Mouse (Mus musculus) NIH3T3 (cell line): ENCODE measurements at regions not wholly inside any gene's neighbourhood (a gene's known extent, or its start where the extent isn't known, plus 50 kb on each side); places are given as distances from the start of the nearest gene placed in this dataset.

Source experiments
- DNase-seq: peaks from one replicate; pipeline ENCODE4 v3.0.0-alpha.2; 2012; ENCODE audit warnings: low read depth

DNA sequence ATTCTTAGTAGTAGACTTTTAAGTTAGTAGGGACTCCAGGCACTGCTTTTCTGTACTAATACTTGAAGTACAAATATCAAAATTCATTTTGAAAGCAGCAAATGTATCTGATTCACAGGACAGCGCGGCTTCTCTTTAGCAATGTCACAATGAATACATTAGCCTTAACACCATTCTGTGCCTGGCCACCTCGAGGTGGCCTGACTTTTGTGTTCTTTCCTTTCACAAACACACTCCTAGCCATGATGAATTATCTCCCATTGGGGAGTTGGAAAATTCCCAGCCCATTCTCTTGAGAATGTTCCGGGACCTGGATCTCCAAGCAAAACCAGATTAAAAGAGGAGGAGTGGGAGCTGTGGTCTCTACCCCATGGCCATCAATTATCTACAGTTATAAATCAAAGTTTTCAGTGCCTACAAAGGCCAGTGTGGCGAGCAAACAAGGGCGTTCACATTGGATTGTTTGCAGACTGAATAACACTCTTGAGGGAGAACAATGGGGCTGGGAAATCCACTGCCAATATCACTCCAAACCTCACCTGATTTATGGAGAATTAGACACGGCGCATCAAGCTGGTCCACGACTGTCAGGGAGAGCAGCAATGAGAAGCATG, 82.7 kb upstream of the Rarb start:
- no peak for DNase-seq

DNA sequence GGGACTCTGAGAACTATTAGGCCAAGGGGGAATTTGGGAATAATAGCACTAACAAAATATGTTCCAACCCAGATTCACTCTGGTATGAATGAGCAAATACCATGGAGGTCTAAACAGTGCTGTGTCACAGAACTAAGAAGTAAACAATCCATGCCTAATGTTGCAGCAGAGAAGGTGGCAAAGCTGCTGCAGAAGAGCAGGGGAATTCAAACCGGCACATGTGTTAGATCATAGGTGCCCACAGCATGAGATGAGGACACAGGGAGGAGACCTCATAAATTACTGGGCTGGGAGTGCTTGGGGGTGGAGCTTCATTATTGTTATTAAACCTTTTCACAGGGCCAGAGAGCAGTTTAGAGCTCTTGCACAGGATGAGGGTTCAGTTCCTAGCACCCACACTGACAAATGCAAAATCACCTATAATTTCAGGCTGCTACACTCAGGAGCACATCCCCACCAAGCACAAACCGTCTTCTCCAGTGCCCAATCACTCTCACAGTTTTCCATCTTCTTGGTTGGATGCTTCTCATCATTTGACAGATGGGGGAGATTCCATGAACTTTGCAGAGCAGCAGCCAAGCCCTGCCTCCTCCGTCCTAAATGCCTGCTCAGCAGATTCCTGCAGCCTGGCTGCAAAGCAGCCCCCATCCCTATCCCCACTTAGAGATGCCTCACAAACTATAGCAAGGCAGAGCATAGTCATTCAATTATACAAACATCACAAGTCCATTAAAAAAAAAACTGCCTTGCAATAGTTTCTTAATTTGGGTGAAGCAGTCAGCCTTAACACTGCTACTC, 79.0 kb upstream of the Rarb start:
- DNase-seq = no peak

DNA sequence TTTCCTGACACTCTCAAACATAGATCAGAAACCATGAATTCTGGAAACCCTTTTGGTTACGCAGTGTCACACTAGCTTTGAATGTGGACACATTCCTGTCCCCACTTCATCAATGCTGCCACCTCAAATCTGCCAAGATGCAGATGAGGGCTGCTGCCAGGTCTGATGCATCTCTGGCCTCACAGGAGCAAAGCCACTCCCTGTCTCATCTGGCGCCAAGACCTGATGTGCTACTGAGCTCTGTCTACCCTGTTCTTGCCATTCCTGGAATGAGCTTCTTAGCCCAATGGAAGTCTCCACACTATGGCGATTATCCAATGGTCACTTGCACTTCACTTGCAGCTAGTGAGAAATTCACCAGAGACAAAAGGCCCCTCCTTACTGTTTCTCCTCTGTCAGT, 78.0 kb upstream of the Rarb start:
- no peak for DNase-seq

DNA sequence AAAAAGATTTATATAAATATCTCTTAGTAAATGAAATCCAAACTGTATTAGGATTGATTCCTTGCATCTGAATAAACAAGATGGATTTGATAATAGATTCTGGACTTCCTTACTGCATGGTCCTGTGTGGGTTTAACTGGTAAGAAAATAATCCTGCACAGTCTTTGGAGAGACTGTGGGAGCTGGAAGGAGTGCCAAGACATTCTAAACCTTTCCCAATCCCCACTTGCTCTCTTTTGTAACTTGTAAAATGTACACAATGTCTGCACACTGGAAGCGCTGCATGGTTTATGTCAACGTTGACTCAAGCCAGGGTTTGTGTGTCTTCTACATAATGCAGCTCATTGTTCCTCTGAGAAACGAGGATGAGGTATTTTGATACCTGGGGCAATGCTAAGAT, 62.3 kb upstream of the Rarb start:
- peak; percentile 14 for DNase-seq

DNA sequence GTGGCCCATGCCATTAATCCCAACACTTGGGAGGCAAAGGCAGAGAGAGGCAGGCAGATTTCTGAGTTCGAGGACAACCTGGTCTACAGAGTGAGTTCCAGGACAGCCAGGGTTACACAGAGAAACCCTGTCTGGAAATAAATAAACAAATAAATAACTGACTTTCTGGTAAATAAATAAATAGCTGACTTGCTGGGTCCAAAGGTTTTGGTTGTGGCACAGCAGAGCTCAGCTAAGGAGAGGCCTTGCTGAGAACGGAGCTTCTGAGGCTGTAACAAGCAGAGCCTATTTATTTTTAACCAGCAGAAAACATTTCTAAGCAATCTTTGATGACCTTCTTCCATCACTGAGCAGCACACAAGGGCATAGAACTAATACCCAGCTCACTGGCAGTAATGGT, 50.3 kb upstream of the Rarb start:
- no peak for DNase-seq
